Mouse (Mus musculus) ZHBTc4 (cell line): ENCODE measurements at regions not wholly inside any gene's neighbourhood (a gene's known extent, or its start where the extent isn't known, plus 50 kb on each side); places are given as distances from the start of the nearest gene placed in this dataset.
"Not testable (repeated sequence)": the region's sequence is repeated elsewhere in the genome, so short reads cannot be mapped to it uniquely, and the experiment has no call there.

Experiments
- DNase-seq: peaks from one replicate; pipeline ENCODE4 v3.0.0-alpha.2; 2011; ENCODE audit warnings: low read depth, low spot score

- DNase-seq: peak; percentile 97
Measured at GRCm38 (mm10) chr8:20122067-20122925, 219.1 kb downstream of the Gm31371 start.

DNA sequence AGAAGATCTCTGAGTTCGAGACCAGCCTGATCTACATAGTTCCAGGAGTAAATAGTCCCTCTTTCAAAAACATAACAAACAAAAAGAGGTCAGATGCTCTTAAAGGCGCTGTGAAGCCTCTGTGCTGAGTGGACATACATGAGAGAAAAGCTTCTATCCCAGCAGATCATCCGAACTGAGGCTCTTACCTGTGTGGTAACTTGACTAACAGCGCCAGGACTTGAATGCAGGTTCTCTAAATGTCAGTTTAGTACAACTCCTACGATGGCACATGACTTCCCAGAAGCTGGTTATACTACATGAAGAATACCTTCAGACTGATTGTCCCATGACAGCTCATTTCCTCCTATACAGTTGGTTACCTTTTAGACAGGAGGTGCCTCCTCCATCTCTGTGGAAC, 220.4 kb downstream of the Gm31371 start:
- not testable (repeated sequence) for DNase-seq

- DNase-seq: not testable (repeated sequence)
Measured at GRCm38 (mm10) chr8:20135626-20136025, 227.4 kb downstream of the Gm15319 start.

GRCm38 (mm10) chr8:20145436-20145835, 217.6 kb downstream of the Gm15319 start:
- not testable (repeated sequence) for DNase-seq

GRCm38 (mm10) chr8:20151317-20152047, 211.5 kb downstream of the Gm15319 start:
- not testable (repeated sequence) for DNase-seq

- not testable (repeated sequence) for DNase-seq
Measured at GRCm38 (mm10) chr8:20154091-20154490, 208.9 kb downstream of the Gm15319 start.
